ENCODE assay signal across 24 mouse cellular contexts in the genomic region with DNA sequence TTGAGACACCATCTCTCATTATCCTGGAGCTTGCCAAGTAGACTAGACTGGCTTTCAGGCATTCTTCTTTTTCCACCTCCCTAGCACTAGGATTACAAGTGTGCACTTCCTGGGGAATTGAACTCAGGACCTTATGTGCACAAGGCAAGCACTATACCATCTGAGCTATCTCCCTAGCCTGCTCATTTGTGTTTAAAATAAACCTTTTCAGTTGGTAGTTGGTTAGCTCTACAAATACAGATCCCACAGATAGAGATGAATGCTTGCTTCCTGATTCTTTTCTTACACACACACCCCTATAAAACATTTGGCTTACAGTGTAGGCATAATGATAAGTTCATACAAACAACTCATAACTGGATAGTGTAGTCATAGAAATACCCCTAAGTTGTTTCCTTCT.
DNase-seq lines count a peak whose midpoint lies in the region; ATAC-seq and TF ChIP-seq lines count a peak whose summit lies in the region.
"Had no signal": no experiment of that assay in that cellular context is flagged by ENCODE, and none has a peak within 500 bp of the region (broad histone marks: within the 10 kb centered on the region; RNA-seq: fewer than 3 reads in every experiment).

No protein-coding gene starts in this region.

- peak in 1 of 2 experiments; percentile 44; a peak in 2 of 4 replicates for TF ChIP-seq EP300 in MEL (IDR thresholded peaks at IDR 0.05; ENCODE audit: low read depth in 1 of 2, low read length in 2 of 2)

- ATAC-seq in hindbrain, postnatal 0 days: no peak
- ATAC-seq in hindbrain, embryonic 12.5 days (ENCODE audit: low FRiP score): no peak
- no peak for ATAC-seq in midbrain, embryonic 11.5 days (ENCODE audit: low FRiP score)
- ATAC-seq in midbrain, embryonic 14.5 days (ENCODE audit: low FRiP score, low TSS enrichment): no peak
- peak; percentile 20; the same call in 1 of the 2 replicates for ATAC-seq in megakaryocyte progenitor cell, adult 5-6 weeks (replicated peaks; ENCODE audit: poor library complexity)
- ATAC-seq in intestine, postnatal 0 days: no peak
- ATAC-seq in granulocyte monocyte progenitor cell, adult 5-6 weeks (replicated peaks; ENCODE audit: poor library complexity, severe bottlenecking): no peak
- ATAC-seq: CD4-positive, CD25-positive, alpha-beta regulatory T cell, adult 4 months; forebrain, embryonic 13.5 days; forebrain, embryonic 15.5 days had no signal

- DNase-seq in hindbrain, postnatal 0 days (ENCODE audit: low spot score): no peak
- DNase-seq in midbrain, embryonic 11.5 days (ENCODE audit: low spot score, missing footprints): peak; percentile 6
- no peak for DNase-seq in midbrain, embryonic 14.5 days
- peak; percentile 70 for DNase-seq in MEL (ENCODE audit: low read depth, low spot score)
- DNase-seq: adrenal gland, adult 2 months; adrenal gland, postnatal 10 days; adrenal gland, postnatal 25 days; B cell, adult 2 months; cerebellum, adult 11 months; cerebellum, adult 8-10 months; cerebellum, postnatal 14 days; cerebellum, postnatal 36 days had no signal

- H3K9me3 ChIP-seq in hindbrain, postnatal 0 days (ENCODE audit: low read length): no peaks in the 10 kb centered on the region
- no peaks in the 10 kb centered on the region for H3K9me3 ChIP-seq in hindbrain, embryonic 12.5 days (replicated peaks)
- H3K9me3 ChIP-seq in midbrain, embryonic 11.5 days (ENCODE audit: control insufficient read depth, low read length): no peaks in the 10 kb centered on the region
- H3K9me3 ChIP-seq in midbrain, embryonic 14.5 days (ENCODE audit: control insufficient read depth, low read length): no peaks in the 10 kb centered on the region
- no peaks in the 10 kb centered on the region for H3K9me3 ChIP-seq in MEL (replicated peaks; ENCODE audit: insufficient read depth, low read length)
- no peaks in the 10 kb centered on the region for H3K9me3 ChIP-seq in intestine, postnatal 0 days (ENCODE audit: control insufficient read depth)
- H3K9me3 ChIP-seq: embryonic facial prominence, embryonic 10.5 days; embryonic facial prominence, embryonic 12.5 days; forebrain, embryonic 13.5 days; forebrain, embryonic 15.5 days had no signal

- no peaks in the 10 kb centered on the region for H3K27me3 ChIP-seq in hindbrain, postnatal 0 days (ENCODE audit: insufficient read depth, low read length)
- H3K27me3 ChIP-seq in hindbrain, embryonic 12.5 days: no peaks in the 10 kb centered on the region
- no peaks in the 10 kb centered on the region for H3K27me3 ChIP-seq in midbrain, embryonic 11.5 days (ENCODE audit: control insufficient read depth, insufficient read depth, low read length)
- H3K27me3 ChIP-seq in midbrain, embryonic 14.5 days (ENCODE audit: control insufficient read depth, insufficient read depth, low read length): no peaks in the 10 kb centered on the region
- no peaks in the 10 kb centered on the region for H3K27me3 ChIP-seq in MEL (ENCODE audit: control insufficient read depth in 1 of 2, insufficient read depth in 2 of 2, low read length in 2 of 2)
- H3K27me3 ChIP-seq in intestine, postnatal 0 days (replicated peaks; ENCODE audit: control insufficient read depth, insufficient read depth, low read length): no peaks in the 10 kb centered on the region
- H3K27me3 ChIP-seq: CH12.LX; embryonic facial prominence, embryonic 12.5 days; forebrain, embryonic 13.5 days; forebrain, embryonic 15.5 days had no signal

- no peak for TF ChIP-seq POLR2A in MEL (IDR thresholded peaks at IDR 0.05; ENCODE audit: control insufficient read depth in 1 of 2, insufficient read depth in 1 of 2, low read depth in 1 of 2, low read length in 2 of 2, poor library complexity in 1 of 2)

- TF ChIP-seq RAD21 in MEL (IDR thresholded peaks at IDR 0.05; ENCODE audit: low read depth, low read length): no peak

- H3K27ac ChIP-seq in hindbrain, postnatal 0 days: 0 out of 2 replicates have a peak overlapping the region, but pooled peaks have one; percentile 67
- no peak overlapping the region for H3K27ac ChIP-seq in hindbrain, embryonic 12.5 days
- H3K27ac ChIP-seq in midbrain, embryonic 11.5 days (ENCODE audit: low read depth, low read length): no peak overlapping the region
- no peak overlapping the region for H3K27ac ChIP-seq in midbrain, embryonic 14.5 days (replicated peaks; ENCODE audit: low read depth, low read length)
- no peak overlapping the region; the same call in 1 of the 2 replicates for H3K27ac ChIP-seq in MEL (ENCODE audit: control insufficient read depth, low read depth, low read length)
- no peak overlapping the region for H3K27ac ChIP-seq in intestine, postnatal 0 days (ENCODE audit: low read depth, low read length)
- H3K27ac ChIP-seq: embryonic facial prominence, embryonic 10.5 days; embryonic facial prominence, embryonic 12.5 days; forebrain, embryonic 15.5 days had no signal

- peaks cover 8% of the 10 kb centered on the region; the same call in 1 of the 2 replicates for H3K4me1 ChIP-seq in hindbrain, postnatal 0 days (ENCODE audit: insufficient read depth, low read length)
- peaks cover 4% of the 10 kb centered on the region; the same call in 1 of the 2 replicates for H3K4me1 ChIP-seq in hindbrain, embryonic 12.5 days
- peaks cover 9% of the 10 kb centered on the region; the same call in 1 of the 2 replicates for H3K4me1 ChIP-seq in midbrain, embryonic 11.5 days (ENCODE audit: control insufficient read depth, insufficient read depth, low read length)
- H3K4me1 ChIP-seq in midbrain, embryonic 14.5 days (ENCODE audit: control insufficient read depth, insufficient read depth, low read length): 0 out of 2 replicates have a peak, but pooled peaks cover 8% of the 10 kb centered on the region
- peaks cover 8 to 24% of the 10 kb centered on the region in 2 experiments for H3K4me1 ChIP-seq in MEL (ENCODE audit: control insufficient read depth in 1 of 2, insufficient read depth in 2 of 2, low read length in 2 of 2)
- no peaks in the 10 kb centered on the region for H3K4me1 ChIP-seq in intestine, postnatal 0 days (replicated peaks; ENCODE audit: control insufficient read depth, insufficient read depth, low read length)
- H3K4me1 ChIP-seq: embryonic facial prominence, embryonic 12.5 days had no signal

- no peak overlapping the region for H3K4me2 ChIP-seq in hindbrain, postnatal 0 days (ENCODE audit: low read depth, low read length)
- H3K4me2 ChIP-seq in hindbrain, embryonic 12.5 days (replicated peaks): no peak overlapping the region
- H3K4me2 ChIP-seq in midbrain, embryonic 11.5 days: no peak overlapping the region
- H3K4me2 ChIP-seq in midbrain, embryonic 14.5 days (ENCODE audit: low read length): no peak overlapping the region
- no peak overlapping the region for H3K4me2 ChIP-seq in intestine, postnatal 0 days (replicated peaks; ENCODE audit: low read depth)
- H3K4me2 ChIP-seq: embryonic facial prominence, embryonic 12.5 days; forebrain, embryonic 13.5 days; forebrain, embryonic 15.5 days had no signal

- no peaks in the 10 kb centered on the region for H3K79me2 ChIP-seq in MEL (ENCODE audit: control insufficient read depth, insufficient read depth, low read length, poor library complexity)

- no peak overlapping the region for H3K4me3 ChIP-seq in hindbrain, postnatal 0 days (ENCODE audit: low read length)
- H3K4me3 ChIP-seq in hindbrain, embryonic 12.5 days: no peak overlapping the region
- no peak overlapping the region for H3K4me3 ChIP-seq in midbrain, embryonic 11.5 days (ENCODE audit: low read depth, low read length)
- no peak overlapping the region for H3K4me3 ChIP-seq in midbrain, embryonic 14.5 days (replicated peaks; ENCODE audit: low read depth, low read length)
- no peak overlapping the region for H3K4me3 ChIP-seq in MEL (ENCODE audit: control insufficient read depth in 1 of 2, insufficient read depth in 1 of 2, low read depth in 2 of 2, low read length in 2 of 2)
- H3K4me3 ChIP-seq in intestine, postnatal 0 days (ENCODE audit: low read depth, low read length): no peak overlapping the region
- H3K4me3 ChIP-seq: embryonic facial prominence, embryonic 10.5 days; embryonic facial prominence, embryonic 12.5 days; forebrain, embryonic 13.5 days; forebrain, embryonic 15.5 days had no signal

- TF ChIP-seq CTCF in hindbrain, postnatal 0 days (IDR thresholded peaks at IDR 0.05; ENCODE audit: low read depth): no peak
- TF ChIP-seq CTCF in MEL (IDR thresholded peaks at IDR 0.05 in 2 of 3, conservative IDR thresholded peaks at IDR 0.05 in 1 of 3; ENCODE audit: control insufficient read depth in 1 of 3, insufficient read depth in 1 of 3, low read depth in 2 of 3, low read length in 3 of 3, poor library complexity in 1 of 3, severe bottlenecking in 1 of 3): no peak
- TF ChIP-seq CTCF in intestine, postnatal 0 days (IDR thresholded peaks at IDR 0.05; ENCODE audit: low read depth): no peak

- no peak overlapping the region for H3K9ac ChIP-seq in hindbrain, postnatal 0 days (replicated peaks; ENCODE audit: low read length)
- no peak overlapping the region for H3K9ac ChIP-seq in hindbrain, embryonic 12.5 days
- no peak overlapping the region for H3K9ac ChIP-seq in midbrain, embryonic 11.5 days (ENCODE audit: low read length)
- H3K9ac ChIP-seq in midbrain, embryonic 14.5 days (replicated peaks; ENCODE audit: low read length): no peak overlapping the region
- no peak overlapping the region for H3K9ac ChIP-seq in MEL (ENCODE audit: control insufficient read depth, low read depth, low read length, poor library complexity, severe bottlenecking)
- no peak overlapping the region for H3K9ac ChIP-seq in intestine, postnatal 0 days (ENCODE audit: low read depth, low read length)
- H3K9ac ChIP-seq: embryonic facial prominence, embryonic 12.5 days; forebrain, embryonic 13.5 days; forebrain, embryonic 15.5 days; forebrain, postnatal 0 days had no signal

- H3K36me3 ChIP-seq in hindbrain, postnatal 0 days (ENCODE audit: insufficient read depth, low read length): no peaks in the 10 kb centered on the region
- no peaks in the 10 kb centered on the region for H3K36me3 ChIP-seq in hindbrain, embryonic 12.5 days
- H3K36me3 ChIP-seq in midbrain, embryonic 11.5 days (ENCODE audit: control insufficient read depth, insufficient read depth, low read length): no peaks in the 10 kb centered on the region
- no peaks in the 10 kb centered on the region for H3K36me3 ChIP-seq in midbrain, embryonic 14.5 days (ENCODE audit: control insufficient read depth, insufficient read depth, low read length)
- peaks cover 0 to 32% of the 10 kb centered on the region in 2 experiments for H3K36me3 ChIP-seq in MEL (ENCODE audit: control insufficient read depth in 1 of 2, insufficient read depth in 2 of 2, low read length in 2 of 2)
- H3K36me3 ChIP-seq in intestine, postnatal 0 days (ENCODE audit: control insufficient read depth, insufficient read depth): no peaks in the 10 kb centered on the region
- H3K36me3 ChIP-seq: embryonic facial prominence, embryonic 10.5 days; embryonic facial prominence, embryonic 12.5 days; forebrain, embryonic 15.5 days; G1E had no signal

TF ChIP-seq in MEL, 35 proteins besides CTCF, POLR2A, EP300 and RAD21 (continues in another document):
- TF ChIP-seq ZKSCAN1 (IDR thresholded peaks at IDR 0.05; ENCODE audit: low read depth, low read length) (no peak), TBP (IDR thresholded peaks at IDR 0.05; ENCODE audit: low read depth, low read length) (peak; percentile 99), ELF1 (IDR thresholded peaks at IDR 0.05; ENCODE audit: low read depth, low read length) (peak; percentile 36; the same call in 1 of the 2 replicates), MEF2A (IDR thresholded peaks at IDR 0.05; ENCODE audit: extremely low read depth, insufficient replicate concordance, low read depth, low read length, poor library complexity, severe bottlenecking) (no peak)

Comparison
In these comparisons a context has a peak if more than half of its experiments do, and no peak if none do; other contexts are left out.
1. DNase-seq: peak in midbrain, embryonic 11.5 days (single experiment) and MEL (single experiment); none in hindbrain, postnatal 0 days (single experiment) and midbrain, embryonic 14.5 days (single experiment).